Mouse (Mus musculus) forebrain, postnatal 0 days (tissue): Measurements from ENCODE around the gene 3100002H09Rik. TPM values are rescaled to one million over a fixed set of nuclear protein-coding genes. Genes with fewer than 3 reads are reported as not detected.
A peak's percentile ranks its signal among the peaks of the same experiment; 100 is the strongest.

ENCODE experiments used
- ATAC-seq: fragments of 200-750 bp; cut with Nextera tagmentation; 2 replicates; pipeline ENCODE4 v1.8.0; 2017; ENCODE audit warnings: mild to moderate bottlenecking, moderate library complexity
- DNase-seq: peaks from one replicate; pipeline ENCODE4 v3.0.0-alpha.2; 2015
- H3K27ac ChIP-seq: fragments of 300-500 bp; sonication (generic); 2 replicates; pipeline ENCODE4 v1.5.1; 2014; ENCODE audit warnings: low read depth, mild to moderate bottlenecking, antibody characterized with exemption, low read length, moderate library complexity, mixed read lengths
- H3K27me3 ChIP-seq: fragments of 300-500 bp; sonication (generic); 2 replicates; pipeline ENCODE4 v1.6.1; 2014; ENCODE audit warnings: mild to moderate bottlenecking, low read length, mixed read lengths; ENCODE audit not compliant: insufficient read depth
- H3K36me3 ChIP-seq: fragments of 300-500 bp; sonication (generic); 2 replicates; pipeline ENCODE4 v1.6.1; 2014; ENCODE audit warnings: mild to moderate bottlenecking, moderate library complexity; ENCODE audit not compliant: insufficient read depth
- H3K4me1 ChIP-seq: fragments of 300-500 bp; sonication (generic); 2 replicates; pipeline ENCODE4 v1.6.1; 2014; ENCODE audit warnings: antibody characterized with exemption; ENCODE audit not compliant: insufficient read depth
- H3K4me2 ChIP-seq: fragments of 300-500 bp; sonication (generic); 2 replicates; pipeline ENCODE4 v1.6.1; 2014; ENCODE audit warnings: low read depth, mild to moderate bottlenecking, moderate library complexity
- H3K4me3 ChIP-seq: fragments of 300-500 bp; sonication (generic); 2 replicates; pipeline ENCODE4 v1.5.1; 2014; ENCODE audit warnings: low read depth, low read length, mixed read lengths
- H3K9ac ChIP-seq: fragments of 300-500 bp; sonication (generic); 2 replicates; pipeline ENCODE4 v1.6.1; 2014; ENCODE audit warnings: mild to moderate bottlenecking
- H3K9me3 ChIP-seq: fragments of 300-500 bp; sonication (generic); 2 replicates; pipeline ENCODE4 v1.6.1; 2016; ENCODE audit warnings: low read length
- CTCF ChIP-seq: sonication (generic); IDR thresholded peaks from 2 replicates; pipeline ENCODE4 v1.5.1; 2016; ENCODE audit warnings: antibody characterized with exemption, control low read depth, low read depth
- WGBS: fragments of 180-500 bp; shearing (Covaris S2); extraction: QIAGEN DNeasy Blood & Tissue Kit; methylation state at CpG from one replicate; pipeline ENCODE4 v1.1.7; 2014; 5-methylcytosine and 5-hydroxymethylcytosine counted together
- polyA plus RNA-seq: library from polyadenylated mRNA; unstranded; fragments of >200 nt; fragmentation: Nextera tagmentation; extraction: Ambion mirVana; gene quantifications from 2 replicates; pipeline ENCODE4 v1.2.1, GENCODE M21; 2015
- total RNA-seq: library from RNA; depleted of rRNA; stranded (reverse); fragments of >200 nt; gene quantifications from 2 replicates; pipeline ENCODE4 v1.2.3, GENCODE M21; 2014

Gene 3100002H09Rik
- total and polyA plus RNA-seq, 2 experiments from 2014 or later: 0.18 TPM; not detected in 1

DNA sequence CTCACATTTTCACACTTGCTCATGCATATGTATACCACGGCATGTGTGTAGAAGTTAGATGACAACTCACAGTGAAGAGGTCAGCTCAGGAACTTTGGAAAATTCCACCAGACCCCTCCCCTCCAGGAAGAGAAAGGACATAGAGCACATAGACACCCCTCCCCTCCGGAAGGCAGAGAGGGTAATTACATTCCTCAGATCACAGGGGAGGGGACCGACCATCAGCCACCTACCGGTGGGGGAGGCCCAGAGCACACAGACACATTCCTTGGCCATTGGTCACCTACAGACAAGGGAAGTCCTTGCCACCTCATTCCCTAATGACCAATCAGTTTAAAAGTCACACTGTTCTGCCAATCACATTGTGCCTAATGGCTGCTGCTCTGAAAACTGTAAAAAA lies 20.9 kb upstream of the 3100002H09Rik start:
- H3K9ac ChIP-seq: no peak overlapping the region
- no peak overlapping the region for H3K4me2 ChIP-seq
- WGBS: 73% methylated on average over 4 of the region's 4 CpGs
- ATAC-seq: no peak
- no peak overlapping the region for H3K4me3 ChIP-seq
- no peaks in the 10 kb centered on the region for H3K4me1 ChIP-seq
- H3K27ac ChIP-seq: no peak overlapping the region
- H3K36me3 ChIP-seq: no peaks in the 10 kb centered on the region
- H3K27me3 ChIP-seq: no peaks in the 10 kb centered on the region
- no peak for TF ChIP-seq CTCF
- H3K9me3 ChIP-seq: no peaks in the 10 kb centered on the region
- no peak for DNase-seq

DNA sequence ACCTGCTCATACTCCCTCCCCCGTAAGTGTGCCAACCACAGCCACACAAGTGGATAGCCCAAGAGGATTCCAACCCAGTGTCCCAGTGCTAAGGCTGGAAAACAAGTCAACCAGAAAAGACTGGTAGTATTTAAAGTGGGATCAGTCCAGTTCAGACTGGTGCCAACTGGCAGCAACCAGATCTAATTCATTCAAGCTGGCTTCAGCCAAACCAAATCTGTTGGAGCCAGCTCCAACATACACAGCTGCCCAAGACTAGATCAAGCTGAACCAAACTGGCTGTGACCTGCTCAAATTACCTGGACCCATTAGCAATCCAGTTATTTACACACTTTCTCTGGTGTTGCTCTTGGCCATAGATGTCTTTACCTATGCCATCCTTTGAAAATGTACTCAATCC lies 16.2 kb upstream of the 3100002H09Rik start:
- Histone ChIP-seq H3K27ac (no peak overlapping the region), H3K4me3 (no peak overlapping the region), H3K27me3 (no peaks in the 10 kb centered on the region), H3K9ac (no peak overlapping the region), H3K9me3 (no peaks in the 10 kb centered on the region), H3K4me1 (peaks cover 1% of the 10 kb centered on the region; the same call in 1 of the 2 replicates), H3K4me2 (no peak overlapping the region), H3K36me3 (no peaks in the 10 kb centered on the region)
- DNase-seq: peak; percentile 39
- WGBS: 50% methylated on average over 1 of the region's 1 CpGs
- ATAC-seq: peak; percentile 53
- no peak for TF ChIP-seq CTCF

DNA sequence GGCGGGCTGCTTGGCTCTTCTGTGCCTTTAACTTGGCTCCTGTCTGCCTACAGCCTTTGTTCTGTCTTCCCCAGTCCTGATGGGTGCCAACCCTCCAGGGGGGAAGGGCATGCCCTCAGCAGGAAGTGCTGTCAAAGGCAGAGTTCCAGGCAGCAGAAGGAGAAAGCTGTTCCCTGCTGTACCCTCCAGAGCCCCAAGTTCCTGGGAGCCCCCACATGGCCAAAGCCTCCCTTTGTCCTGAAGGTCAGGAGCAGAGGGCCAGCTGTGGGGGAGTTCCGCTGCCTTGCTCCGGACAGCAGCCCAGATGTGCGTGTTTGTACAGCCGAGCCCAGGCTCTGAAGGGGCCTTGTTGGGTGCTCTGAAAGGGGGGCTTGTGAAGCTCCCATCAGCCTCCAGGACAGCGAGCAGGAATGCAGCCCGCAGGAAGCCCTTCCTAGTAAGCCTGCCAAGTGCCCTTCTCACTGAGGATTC lies 13.5 kb upstream of the 3100002H09Rik start:
- peaks cover 9% of the 10 kb centered on the region for H3K4me1 ChIP-seq
- H3K9ac ChIP-seq: no peak overlapping the region
- TF ChIP-seq CTCF: no peak
- H3K4me3 ChIP-seq: no peak overlapping the region
- WGBS: 42% methylated on average over 7 of the region's 7 CpGs
- DNase-seq (peak; percentile 52), ATAC-seq (peak; percentile 83)
- H3K27me3 ChIP-seq: no peaks in the 10 kb centered on the region
- H3K9me3 ChIP-seq: no peaks in the 10 kb centered on the region
- no peaks in the 10 kb centered on the region for H3K36me3 ChIP-seq
- no peak overlapping the region for H3K4me2 ChIP-seq
- 0 out of 2 replicates have a peak overlapping the region, but pooled peaks have one; percentile 1 for H3K27ac ChIP-seq

DNA sequence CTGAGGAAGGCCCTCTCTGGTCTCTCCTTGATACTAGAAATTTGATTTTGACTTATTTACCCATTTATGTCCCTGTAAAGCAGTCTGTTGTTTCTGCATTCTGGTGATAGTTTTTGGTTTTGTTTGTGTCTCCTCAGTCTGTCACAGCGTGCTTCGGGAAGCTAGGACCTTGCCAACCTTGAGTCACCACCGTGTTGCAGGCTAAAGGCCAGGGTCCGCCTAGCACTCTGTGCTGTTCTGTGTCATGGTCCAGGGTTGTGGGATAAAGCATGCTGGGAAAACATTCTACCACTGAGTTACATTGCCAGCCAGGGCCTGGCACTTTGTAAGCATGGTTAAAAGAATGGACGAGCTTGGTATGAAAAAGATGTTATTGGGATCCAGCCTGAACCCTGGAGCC lies 12.0 kb upstream of the 3100002H09Rik start:
- no peak for TF ChIP-seq CTCF
- Histone ChIP-seq H3K4me2 (no peak overlapping the region), H3K4me1 (peaks cover 9% of the 10 kb centered on the region), H3K36me3 (no peaks in the 10 kb centered on the region), H3K27me3 (no peaks in the 10 kb centered on the region), H3K27ac (no peak overlapping the region), H3K4me3 (no peak overlapping the region), H3K9ac (no peak overlapping the region), H3K9me3 (no peaks in the 10 kb centered on the region)
- WGBS: 71% methylated on average over 5 of the region's 5 CpGs
- DNase-seq (no peak), ATAC-seq (no peak)

DNA sequence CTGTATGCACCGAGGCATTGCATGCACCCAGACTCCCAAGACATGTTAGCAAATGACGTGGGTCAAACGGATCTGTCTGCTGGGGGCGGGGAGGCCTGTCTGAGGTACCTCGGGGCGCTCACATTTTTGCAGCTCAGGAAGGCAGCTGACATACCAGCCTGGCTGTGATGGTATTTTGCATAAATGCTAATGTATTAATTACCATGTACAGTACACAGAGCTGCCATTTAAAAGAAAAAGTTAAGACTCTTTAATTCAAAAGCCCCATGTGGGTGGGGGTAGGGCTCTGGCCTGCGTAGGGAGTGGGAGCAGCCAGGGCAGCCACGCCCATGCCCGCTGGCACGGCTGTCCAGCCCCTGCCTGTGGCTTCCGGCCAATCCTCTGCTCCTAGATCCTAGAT lies 10.8 kb upstream of the 3100002H09Rik start:
- DNase-seq (no peak), ATAC-seq (peak; percentile 58; the same call in 1 of the 2 replicates)
- 0 out of 2 replicates have a peak overlapping the region, but pooled peaks have one; percentile 40 for H3K27ac ChIP-seq
- no peak overlapping the region for H3K9ac ChIP-seq
- no peak for TF ChIP-seq CTCF
- 35% methylated on average over 11 of the region's 11 CpGs for WGBS
- H3K27me3 ChIP-seq: no peaks in the 10 kb centered on the region
- H3K4me1 ChIP-seq: peaks cover 9% of the 10 kb centered on the region
- no peak overlapping the region for H3K4me2 ChIP-seq
- no peak overlapping the region for H3K4me3 ChIP-seq
- H3K9me3 ChIP-seq: no peaks in the 10 kb centered on the region
- H3K36me3 ChIP-seq: no peaks in the 10 kb centered on the region

DNA sequence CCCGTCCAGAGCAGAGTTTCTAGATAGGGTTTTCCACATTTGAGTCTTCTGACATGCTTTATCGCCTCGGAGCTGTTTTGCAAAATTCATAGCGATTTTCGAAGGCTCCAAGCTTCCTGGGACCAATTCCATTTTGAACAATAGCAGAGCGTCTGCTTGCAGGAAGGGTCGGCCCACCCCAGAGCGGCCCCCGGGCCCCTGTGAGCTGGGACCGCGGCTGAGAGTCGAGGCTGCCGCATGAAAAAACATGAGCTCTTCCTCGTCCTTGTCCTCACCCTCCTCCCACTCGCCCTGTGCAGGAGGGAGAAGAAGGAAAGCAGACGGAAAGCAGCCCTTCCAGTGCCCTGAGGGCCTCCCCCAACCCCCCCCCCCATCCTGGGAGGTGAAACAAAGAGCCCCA lies 8.0 kb upstream of the 3100002H09Rik start:
- Histone ChIP-seq H3K9ac (no peak overlapping the region), H3K4me2 (no peak overlapping the region), H3K36me3 (no peaks in the 10 kb centered on the region), H3K27ac (no peak overlapping the region), H3K27me3 (no peaks in the 10 kb centered on the region), H3K9me3 (no peaks in the 10 kb centered on the region), H3K4me1 (peaks cover 9% of the 10 kb centered on the region), H3K4me3 (no peak overlapping the region)
- 10% methylated on average over 16 of the region's 16 CpGs for WGBS
- DNase-seq (no peak), ATAC-seq (no peak)
- TF ChIP-seq CTCF: no peak

DNA sequence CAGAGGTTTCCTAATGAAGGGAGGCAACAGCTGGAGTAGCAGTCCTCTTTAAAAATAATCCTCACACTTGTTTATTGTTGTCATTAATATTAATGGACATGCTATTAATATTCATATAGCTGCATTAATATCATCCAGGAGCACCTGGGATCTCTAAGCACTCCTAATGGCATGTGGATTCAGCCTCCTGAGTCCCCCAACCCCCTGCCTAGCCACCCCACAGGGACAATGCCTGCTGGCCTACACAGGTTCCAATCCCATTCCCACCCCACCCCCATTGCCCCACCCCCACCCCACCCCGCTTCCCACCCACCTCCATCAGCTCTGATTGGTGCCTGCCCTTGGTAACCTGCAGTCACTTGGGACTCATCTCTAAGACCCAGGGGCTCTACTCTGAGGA lies 6.0 kb upstream of the 3100002H09Rik start:
- peaks cover 5% of the 10 kb centered on the region for H3K4me1 ChIP-seq
- H3K9ac ChIP-seq: no peak overlapping the region
- ATAC-seq: no peak
- H3K27me3 ChIP-seq: no peaks in the 10 kb centered on the region
- no peaks in the 10 kb centered on the region for H3K36me3 ChIP-seq
- no peaks in the 10 kb centered on the region for H3K9me3 ChIP-seq
- no peak overlapping the region for H3K4me3 ChIP-seq
- no peak for TF ChIP-seq CTCF
- H3K27ac ChIP-seq: no peak overlapping the region
- DNase-seq: no peak
- 45% methylated on average over 1 of the region's 1 CpGs for WGBS
- no peak overlapping the region for H3K4me2 ChIP-seq
